Mouse (Mus musculus) C2C12 (cell line): Measurements from ENCODE around the gene Stard13. TPM values are rescaled to one million over a fixed set of nuclear protein-coding genes. Genes with fewer than 3 reads are reported as not detected.

Source experiments
- H3K27me3 ChIP-seq: one replicate; pipeline ENCODE4 v1.6.1; 2011; ENCODE audit not compliant: control insufficient read depth, insufficient read depth, insufficient read length
- H3K36me3 ChIP-seq: one replicate; pipeline ENCODE4 v1.6.1; 2011; ENCODE audit not compliant: control insufficient read depth, insufficient read depth
- H3K4me3 ChIP-seq: one replicate; pipeline ENCODE4 v1.5.1; 2011; ENCODE audit warnings: mild to moderate bottlenecking, control low read depth; ENCODE audit not compliant: poor library complexity, insufficient read depth, severe bottlenecking
- H3K79me2 ChIP-seq: one replicate; pipeline ENCODE4 v1.6.1; 2011; ENCODE audit not compliant: control insufficient read depth, insufficient read depth
- H3K79me3 ChIP-seq: one replicate; pipeline ENCODE4 v1.6.1; 2011; ENCODE audit warnings: low read depth, control low read depth
- H3ac ChIP-seq: one replicate; pipeline ENCODE3; 2011; ENCODE audit warnings: low read depth; ENCODE audit not compliant: control insufficient read depth, insufficient read length
- CEBPB ChIP-seq: IDR thresholded peaks from one replicate; pipeline ENCODE4 v1.6.1; 2011; ENCODE audit warnings: low read depth, mild to moderate bottlenecking, control low read depth, moderate library complexity
- CTCF ChIP-seq: IDR thresholded peaks from one replicate; pipeline ENCODE4 v1.5.1; 2011; ENCODE audit not compliant: control insufficient read depth, insufficient read depth, insufficient read length
- FOSL1 ChIP-seq: IDR thresholded peaks from one replicate; pipeline ENCODE4 v1.8.0; 2011; ENCODE audit warnings: mild to moderate bottlenecking, low read length; ENCODE audit not compliant: poor library complexity, insufficient read depth, severe bottlenecking
- MAX ChIP-seq: IDR thresholded peaks from one replicate; pipeline ENCODE4 v1.6.1; 2011; ENCODE audit warnings: mild to moderate bottlenecking, control low read depth
- MYOD1 ChIP-seq: IDR thresholded peaks from one replicate; pipeline ENCODE4 v1.6.1; 2011; ENCODE audit warnings: low read depth; ENCODE audit not compliant: control insufficient read depth, insufficient read length
- MYOG ChIP-seq: IDR thresholded peaks from one replicate; pipeline ENCODE4 v1.6.1; 2011; ENCODE audit not compliant: control insufficient read depth, insufficient read length; ENCODE audit errors: extremely low read depth
- USF1 ChIP-seq: IDR thresholded peaks from one replicate; pipeline ENCODE4 v1.6.1; 2011; ENCODE audit warnings: low read depth, mild to moderate bottlenecking, control low read depth, moderate library complexity
- polyA plus RNA-seq: library from polyadenylated mRNA; unstranded; fragments of >200 nt; fragmentation: generic; extraction: Trizol; gene quantifications from one replicate; pipeline ENCODE4 v1.2.1, GENCODE M21; 2012; ENCODE audit warnings: missing spikeins

Stard13 gene
- polyA plus RNA-seq, 1 experiment: 6.6 TPM

DNA sequence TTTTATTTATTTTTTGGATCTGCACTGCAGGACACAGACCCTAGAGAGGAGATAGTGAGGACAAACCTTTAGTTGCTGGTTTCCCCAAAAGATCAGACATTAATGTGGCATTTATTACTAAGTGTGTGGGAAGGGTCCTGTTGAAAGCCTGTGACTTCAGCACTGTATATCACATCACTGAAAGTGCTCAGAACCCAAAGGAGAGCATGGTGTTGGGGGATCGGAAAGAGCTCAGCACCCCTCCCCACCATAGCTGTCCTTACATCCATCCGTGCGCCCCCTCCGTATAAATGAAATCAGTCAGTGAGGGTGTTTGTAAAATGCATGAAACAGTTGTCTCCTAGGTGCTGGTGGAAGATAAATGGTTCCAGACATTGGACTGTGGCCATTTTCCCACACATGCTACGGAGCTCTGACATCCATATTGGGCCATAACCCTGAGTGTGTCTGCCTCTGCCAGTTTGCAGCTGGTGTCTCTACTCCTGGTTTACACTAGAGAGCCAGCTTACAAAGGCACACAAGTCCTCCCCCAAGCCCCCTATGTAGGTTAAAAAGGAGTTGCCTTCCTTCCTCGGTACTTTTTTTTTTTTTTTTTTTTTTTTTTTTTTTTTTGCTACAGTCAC, 107.5 kb downstream of the Stard13 start:
- peaks cover 73% of the 10 kb centered on the region for H3K79me2 ChIP-seq
- H3K79me3 ChIP-seq: peaks cover 11% of the 10 kb centered on the region
- H3K4me3 ChIP-seq: no peak overlapping the region
- H3K27me3 ChIP-seq: no peaks in the 10 kb centered on the region
- H3ac ChIP-seq: no peak overlapping the region
- no peaks in the 10 kb centered on the region for H3K36me3 ChIP-seq
- TF ChIP-seq MAX: no peak
- TF ChIP-seq MYOD1: no peak
- TF ChIP-seq FOSL1: no peak
- no peak for TF ChIP-seq USF1
- TF ChIP-seq CTCF: no peak
- TF ChIP-seq MYOG: no peak
- no peak for TF ChIP-seq CEBPB

DNA sequence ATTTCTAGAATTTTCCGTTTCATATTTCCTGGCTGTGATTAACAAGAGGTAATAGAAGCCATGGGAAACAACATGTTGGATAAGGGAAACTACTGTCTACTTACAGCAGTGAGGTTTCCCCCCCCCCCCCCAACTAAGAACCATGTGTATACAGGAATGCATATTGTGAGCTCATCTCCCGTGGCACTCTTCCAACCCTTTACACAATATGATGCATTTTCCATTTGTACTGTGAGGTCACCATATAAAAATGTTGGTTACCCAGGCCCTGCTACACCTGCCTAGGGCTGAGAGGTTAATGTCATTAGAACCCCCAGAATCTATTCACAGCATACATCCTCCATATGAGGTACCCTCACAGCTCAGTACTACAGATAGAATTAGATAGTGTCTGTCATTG, 115.8 kb downstream of the Stard13 start:
- H3K27me3 ChIP-seq: no peaks in the 10 kb centered on the region
- no peak overlapping the region for H3K4me3 ChIP-seq
- H3K79me3 ChIP-seq: peaks cover 27% of the 10 kb centered on the region
- TF ChIP-seq MYOD1: no peak
- TF ChIP-seq MYOG: no peak
- no peak for TF ChIP-seq USF1
- TF ChIP-seq FOSL1: no peak
- no peak for TF ChIP-seq MAX
- TF ChIP-seq CTCF: no peak
- TF ChIP-seq CEBPB: peak; percentile 53
- H3ac ChIP-seq: no peak overlapping the region
- H3K36me3 ChIP-seq: no peaks in the 10 kb centered on the region
- peaks cover 85% of the 10 kb centered on the region for H3K79me2 ChIP-seq

- Histone ChIP-seq H3K4me3 (no peak overlapping the region), H3ac (no peak overlapping the region)
These were observed 117.3 kb downstream of the Stard13 start for GRCm38 (mm10) chr5:151116192-151116887.

GRCm38 (mm10) chr5:151112743-151113142, 120.9 kb downstream of the Stard13 start:
- Histone ChIP-seq H3K4me3 (no peak overlapping the region), H3K27me3 (no peaks in the 10 kb centered on the region), H3K36me3 (no peaks in the 10 kb centered on the region), H3K79me2 (peaks cover 81% of the 10 kb centered on the region), H3K79me3 (peaks cover 35% of the 10 kb centered on the region), H3ac (no peak overlapping the region)
- peak; percentile 35 for TF ChIP-seq CEBPB
- TF ChIP-seq MYOD1: peak; percentile 95
- peak; percentile 93 for TF ChIP-seq FOSL1
- no peak for TF ChIP-seq MYOG

More at GRCm38 (mm10) chr5:151116192-151116887, 117.3 kb downstream of the Stard13 start:
- Histone ChIP-seq H3K79me3 (peaks cover 24% of the 10 kb centered on the region), H3K79me2 (peaks cover 83% of the 10 kb centered on the region), H3K27me3 (no peaks in the 10 kb centered on the region), H3K36me3 (no peaks in the 10 kb centered on the region)
- TF ChIP-seq CEBPB (no peak), CTCF (no peak), USF1 (no peak), MAX (no peak)

- Histone ChIP-seq H3ac (no peak overlapping the region), H3K79me2 (peaks cover 79% of the 10 kb centered on the region), H3K27me3 (no peaks in the 10 kb centered on the region), H3K4me3 (no peak overlapping the region), H3K79me3 (peaks cover 27% of the 10 kb centered on the region), H3K36me3 (peaks cover 9% of the 10 kb centered on the region)
- TF ChIP-seq CEBPB: peak; percentile 6
- TF ChIP-seq USF1: no peak
These were observed 122.4 kb downstream of the Stard13 start for GRCm38 (mm10) chr5:151111080-151111871.
